Mouse (Mus musculus) CH12.LX (cell line): ENCODE results near the gene Hist1h1b.

Experiments
- CHD1 ChIP-seq: IDR thresholded peaks from 2 replicates; pipeline ENCODE4 v1.6.1; 2012; ENCODE audit warnings: low read depth, low read length, improper control_type of control experiment, inconsistent platforms
- CHD2 ChIP-seq: IDR thresholded peaks from 2 replicates; pipeline ENCODE4 v1.6.1; 2011; ENCODE audit warnings: low read length, improper control_type of control experiment
- CTCF ChIP-seq, 2 experiments: IDR thresholded peaks in 1 of 2; conservative IDR thresholded peaks in 1 of 2; 2 replicates each; pipeline ENCODE4 v1.5.1; 2011 to 2012; ENCODE audit warnings: low read depth in 2 of 2, low read length in 2 of 2, improper control_type of control experiment in 1 of 2, inconsistent platforms in 1 of 2, mild to moderate bottlenecking in 1 of 2, moderate library complexity in 1 of 2
- EP300 ChIP-seq: IDR thresholded peaks from 2 replicates; pipeline ENCODE4 v1.6.1; 2011; ENCODE audit warnings: low read length, improper control_type of control experiment
- KAT2A ChIP-seq: IDR thresholded peaks from 2 replicates; pipeline ENCODE4 v1.6.1; 2012; ENCODE audit warnings: low read length, improper control_type of control experiment, inconsistent platforms; ENCODE audit not compliant: insufficient replicate concordance
- MAFK ChIP-seq: IDR thresholded peaks from 2 replicates; pipeline ENCODE4 v1.6.1; 2011; ENCODE audit warnings: low read length, improper control_type of control experiment; ENCODE audit not compliant: insufficient replicate concordance
- MAX ChIP-seq: IDR thresholded peaks from 2 replicates; pipeline ENCODE4 v1.6.1; 2011; ENCODE audit warnings: low read length, improper control_type of control experiment
- POLR2A ChIP-seq: IDR thresholded peaks from 2 replicates; pipeline ENCODE4 v1.6.1; 2011; ENCODE audit warnings: low read depth, mild to moderate bottlenecking, improper control_type of control experiment, low read length
- POLR2AphosphoS2 ChIP-seq: IDR thresholded peaks from 2 replicates; pipeline ENCODE4 v1.6.1; 2011; ENCODE audit warnings: low read depth, low read length, improper control_type of control experiment
- RAD21 ChIP-seq: IDR thresholded peaks from 2 replicates; pipeline ENCODE4 v1.6.1; 2011; ENCODE audit warnings: low read depth, mild to moderate bottlenecking, low read length, improper control_type of control experiment, moderate library complexity
- SMC3 ChIP-seq: IDR thresholded peaks from 2 replicates; pipeline ENCODE4 v1.6.1; 2011; ENCODE audit warnings: low read depth, low read length, improper control_type of control experiment
- TCF12 ChIP-seq: IDR thresholded peaks from 2 replicates; pipeline ENCODE4 v1.6.1; 2014; ENCODE audit warnings: low read depth, mild to moderate bottlenecking, inconsistent platforms, low read length, improper control_type of control experiment
- UBTF ChIP-seq: IDR thresholded peaks from 2 replicates; pipeline ENCODE4 v1.6.1; 2012; ENCODE audit warnings: low read depth, mild to moderate bottlenecking, inconsistent platforms, low read length, improper control_type of control experiment, moderate library complexity

- no peak for TF ChIP-seq POLR2AphosphoS2
- no peak for TF ChIP-seq TCF12
- TF ChIP-seq CHD1 = no peak
- TF ChIP-seq KAT2A = no peak
- TF ChIP-seq UBTF = no peak
- TF ChIP-seq POLR2A = no peak
- no peak for TF ChIP-seq CTCF (conservative IDR thresholded peaks at IDR 0.05 in 1 of 2, IDR thresholded peaks at IDR 0.05 in 1 of 2; ENCODE audit: low read depth in 2 of 2, low read length in 2 of 2)
- no peak for TF ChIP-seq CHD2
- no peak for TF ChIP-seq MAX
- TF ChIP-seq RAD21 = no peak
- no peak for TF ChIP-seq MAFK
- TF ChIP-seq EP300 = no peak
- no peak for TF ChIP-seq SMC3
These were observed 3.9 kb upstream of the Hist1h1b start for GRCm38 (mm10) chr13:21784311-21784710.
